Mouse (Mus musculus) hindbrain, embryonic 12.5 days (tissue): ENCODE results near the gene Asic2. TPM values are rescaled to one million over a fixed set of nuclear protein-coding genes. Genes with fewer than 3 reads are reported as not detected.
A peak's percentile ranks its signal among the peaks of the same experiment; 100 is the strongest.

ENCODE experiments used
- ATAC-seq: fragments of 200-750 bp; cut with Nextera tagmentation; 2 replicates; pipeline ENCODE4 v1.8.0; 2017; ENCODE audit warnings: moderate TSS enrichment; ENCODE audit not compliant: low FRiP score
- H3K27ac ChIP-seq: fragments of 300-500 bp; sonication (generic); 2 replicates; pipeline ENCODE4 v1.5.1; 2016; ENCODE audit warnings: mild to moderate bottlenecking
- H3K27me3 ChIP-seq: fragments of 300-500 bp; sonication (generic); 2 replicates; pipeline ENCODE4 v1.6.1; 2016; ENCODE audit warnings: mild to moderate bottlenecking
- H3K36me3 ChIP-seq: fragments of 300-500 bp; sonication (generic); 2 replicates; pipeline ENCODE4 v1.6.1; 2016; ENCODE audit warnings: mild to moderate bottlenecking
- H3K4me1 ChIP-seq: fragments of 300-500 bp; sonication (generic); 2 replicates; pipeline ENCODE4 v1.6.1; 2016
- H3K4me2 ChIP-seq: fragments of 300-500 bp; sonication (generic); replicated peaks from 2 replicates; pipeline ENCODE4 v1.6.1; 2016; ENCODE audit warnings: mild to moderate bottlenecking
- H3K4me3 ChIP-seq: fragments of 300-500 bp; sonication (generic); 2 replicates; pipeline ENCODE4 v1.5.1; 2016; ENCODE audit warnings: mild to moderate bottlenecking
- H3K9ac ChIP-seq: fragments of 300-500 bp; sonication (generic); 2 replicates; pipeline ENCODE4 v1.6.1; 2016; ENCODE audit warnings: mild to moderate bottlenecking, moderate library complexity
- H3K9me3 ChIP-seq: fragments of 300-500 bp; sonication (generic); replicated peaks from 2 replicates; pipeline ENCODE4 v1.6.1; 2016; ENCODE audit warnings: mild to moderate bottlenecking
- WGBS: fragments of 180-500 bp; shearing (Covaris S2); methylation state at CpG from one replicate; pipeline ENCODE4 v1.1.7; 2016; 5-methylcytosine and 5-hydroxymethylcytosine counted together
- polyA plus RNA-seq: library from polyadenylated mRNA; unstranded; fragments of >200 nt; fragmentation: Nextera tagmentation; extraction: Ambion mirVana; gene quantifications from 2 replicates; pipeline ENCODE4 v1.2.1, GENCODE M21; 2016

Asic2 gene
- polyA plus RNA-seq, 1 experiment from 2014 or later = 5.4 TPM

- H3K4me2 ChIP-seq = no peak overlapping the region
- no peaks in the 10 kb centered on the region for H3K27me3 ChIP-seq
- no peak overlapping the region for H3K4me3 ChIP-seq
- H3K36me3 ChIP-seq = no peaks in the 10 kb centered on the region
- 91% methylated on average over 4 of the region's 4 CpGs for WGBS
- ATAC-seq = no peak
- H3K9me3 ChIP-seq = no peaks in the 10 kb centered on the region
- H3K27ac ChIP-seq = no peak overlapping the region
- H3K9ac ChIP-seq = no peak overlapping the region
- H3K4me1 ChIP-seq = no peaks in the 10 kb centered on the region
These were observed 747.5 kb downstream of the Asic2 start for GRCm38 (mm10) chr11:81220786-81221185.

DNA sequence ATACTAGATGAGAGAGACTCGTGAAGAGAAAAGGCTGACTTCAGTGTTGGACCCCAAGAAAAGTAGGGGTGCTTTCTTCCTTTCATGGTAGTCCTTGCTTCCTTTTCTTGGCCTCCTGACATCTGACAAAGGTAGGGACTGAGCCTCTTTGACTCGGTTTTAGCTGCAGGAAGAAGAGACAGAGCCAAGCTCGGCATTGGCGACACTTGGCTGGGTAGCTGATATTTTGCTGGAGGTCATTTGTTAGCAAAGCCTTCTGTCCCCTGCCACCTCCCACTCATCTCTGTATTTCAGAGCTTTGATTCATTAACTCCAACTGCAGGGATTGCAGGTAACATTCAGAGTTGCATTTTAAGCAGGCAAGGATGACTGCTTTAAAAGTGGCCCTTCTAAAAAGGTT lies 762.8 kb downstream of the Asic2 start:
- H3K27ac ChIP-seq = no peak overlapping the region
- H3K9ac ChIP-seq = no peak overlapping the region
- WGBS = 64% methylated on average over 4 of the region's 4 CpGs
- ATAC-seq = no peak
- H3K36me3 ChIP-seq = no peaks in the 10 kb centered on the region
- H3K27me3 ChIP-seq = 0 out of 2 replicates have a peak, but pooled peaks cover 11% of the 10 kb centered on the region
- no peak overlapping the region for H3K4me3 ChIP-seq
- no peaks in the 10 kb centered on the region for H3K4me1 ChIP-seq
- no peaks in the 10 kb centered on the region for H3K9me3 ChIP-seq
- H3K4me2 ChIP-seq = no peak overlapping the region

DNA sequence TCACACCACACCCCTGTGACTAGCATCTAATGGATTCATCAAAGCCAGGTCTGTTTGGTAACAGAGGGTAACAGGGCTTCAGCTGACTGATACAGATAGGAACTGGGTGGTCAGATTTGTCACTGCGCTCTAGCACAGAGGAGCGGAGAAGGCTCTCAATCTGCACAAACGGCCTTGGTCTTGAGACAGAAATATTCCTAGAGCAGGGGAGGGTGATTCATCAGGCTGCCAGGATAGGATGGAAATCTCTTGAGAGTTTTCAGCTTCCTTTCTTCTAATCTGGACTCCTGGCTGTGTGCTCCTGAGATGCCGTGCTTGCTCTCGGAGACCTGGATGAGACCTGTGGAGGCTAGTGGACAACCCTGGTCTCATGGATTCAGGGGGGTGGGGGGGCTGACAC lies 765.7 kb downstream of the Asic2 start:
- Histone ChIP-seq H3K9ac (no peak overlapping the region; the same call in 1 of the 2 replicates), H3K4me2 (no peak overlapping the region), H3K27me3 (0 out of 2 replicates have a peak, but pooled peaks cover 11% of the 10 kb centered on the region), H3K27ac (no peak overlapping the region), H3K9me3 (no peaks in the 10 kb centered on the region), H3K4me3 (no peak overlapping the region), H3K36me3 (no peaks in the 10 kb centered on the region), H3K4me1 (no peaks in the 10 kb centered on the region)
- no peak for ATAC-seq
- 75% methylated on average over 5 of the region's 5 CpGs for WGBS

DNA sequence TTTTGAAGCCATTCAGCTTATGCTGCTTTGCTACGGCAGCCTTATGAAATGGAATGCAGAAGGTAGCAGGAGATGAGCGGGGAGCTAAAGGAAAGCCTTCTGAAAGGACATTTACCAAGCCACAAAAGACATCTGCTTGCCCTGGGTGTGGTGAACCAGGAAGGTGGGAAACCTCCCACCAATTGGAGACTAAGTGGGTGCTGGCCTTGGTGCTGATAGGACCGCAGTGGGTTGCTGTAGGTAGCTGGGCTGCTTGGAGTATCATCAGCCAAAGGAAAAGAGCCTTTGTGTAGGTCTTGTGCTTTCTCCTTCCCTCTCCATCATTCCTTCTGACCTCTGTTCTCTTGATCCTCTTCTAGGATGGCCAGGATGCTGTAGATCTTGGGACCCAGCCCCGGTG lies 774.4 kb downstream of the Asic2 start:
- Histone ChIP-seq H3K27ac (no peak overlapping the region), H3K27me3 (no peaks in the 10 kb centered on the region), H3K36me3 (no peaks in the 10 kb centered on the region), H3K4me1 (no peaks in the 10 kb centered on the region), H3K9ac (no peak overlapping the region), H3K9me3 (no peaks in the 10 kb centered on the region), H3K4me3 (no peak overlapping the region), H3K4me2 (no peak overlapping the region)
- WGBS = 50% methylated on average over 4 of the region's 4 CpGs
- ATAC-seq = no peak

DNA sequence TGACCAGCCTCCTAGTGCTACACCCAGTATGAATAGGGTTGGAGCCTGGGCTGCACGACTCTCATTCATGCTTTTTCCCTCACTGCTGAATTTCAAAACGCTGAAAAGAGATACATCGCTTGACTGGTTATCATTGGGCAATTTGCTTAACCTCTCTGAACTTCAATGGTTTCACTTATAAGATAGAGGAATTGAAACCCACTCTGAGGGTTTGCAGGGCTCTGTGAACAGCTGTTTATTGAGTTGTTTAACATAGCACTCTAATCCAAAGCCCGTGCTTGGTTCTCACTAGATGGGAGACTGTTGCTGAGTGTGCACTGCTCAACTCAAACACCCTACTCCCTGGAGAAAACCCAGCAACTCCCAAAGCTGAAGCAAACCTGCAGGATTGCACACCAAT lies 776.1 kb downstream of the Asic2 start:
- Histone ChIP-seq H3K27me3 (no peaks in the 10 kb centered on the region), H3K36me3 (no peaks in the 10 kb centered on the region), H3K4me1 (no peaks in the 10 kb centered on the region), H3K4me2 (no peak overlapping the region), H3K27ac (no peak overlapping the region), H3K9ac (no peak overlapping the region), H3K4me3 (no peak overlapping the region), H3K9me3 (no peaks in the 10 kb centered on the region)
- no peak for ATAC-seq
- 84% methylated on average over 4 of the region's 4 CpGs for WGBS

- Histone ChIP-seq H3K4me3 (no peak overlapping the region), H3K9ac (no peak overlapping the region), H3K36me3 (no peaks in the 10 kb centered on the region), H3K27ac (no peak overlapping the region), H3K4me1 (no peaks in the 10 kb centered on the region), H3K27me3 (no peaks in the 10 kb centered on the region), H3K4me2 (no peak overlapping the region), H3K9me3 (no peaks in the 10 kb centered on the region)
- 98% methylated on average over 6 of the region's 6 CpGs for WGBS
- no peak for ATAC-seq
These were observed 779.2 kb downstream of the Asic2 start for GRCm38 (mm10) chr11:81189103-81189502.

DNA sequence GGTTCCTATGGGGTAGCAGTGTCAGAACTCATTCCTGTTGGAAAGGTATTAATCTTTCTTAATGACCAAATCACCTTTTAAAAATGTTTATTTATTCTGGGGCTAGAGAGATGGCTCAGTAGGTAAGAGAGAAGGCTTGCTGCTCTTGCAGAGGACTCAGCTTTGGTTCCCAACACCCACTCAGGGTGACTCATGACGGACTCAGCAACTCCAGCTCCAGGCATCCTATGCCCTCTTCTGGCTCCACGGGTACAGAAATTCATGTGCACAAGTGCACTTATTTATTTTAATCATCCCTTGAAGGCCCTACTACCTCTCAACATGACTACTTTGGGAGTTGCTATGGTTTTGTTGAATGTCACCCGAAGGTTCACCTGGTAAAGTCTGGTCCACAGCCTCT lies 780.4 kb downstream of the Asic2 start:
- ATAC-seq = no peak
- Histone ChIP-seq H3K4me1 (no peaks in the 10 kb centered on the region), H3K27me3 (no peaks in the 10 kb centered on the region), H3K9ac (no peak overlapping the region), H3K27ac (no peak overlapping the region), H3K4me3 (no peak overlapping the region), H3K9me3 (no peaks in the 10 kb centered on the region), H3K4me2 (no peak overlapping the region), H3K36me3 (no peaks in the 10 kb centered on the region)
- 86% methylated on average over 3 of the region's 3 CpGs for WGBS

DNA sequence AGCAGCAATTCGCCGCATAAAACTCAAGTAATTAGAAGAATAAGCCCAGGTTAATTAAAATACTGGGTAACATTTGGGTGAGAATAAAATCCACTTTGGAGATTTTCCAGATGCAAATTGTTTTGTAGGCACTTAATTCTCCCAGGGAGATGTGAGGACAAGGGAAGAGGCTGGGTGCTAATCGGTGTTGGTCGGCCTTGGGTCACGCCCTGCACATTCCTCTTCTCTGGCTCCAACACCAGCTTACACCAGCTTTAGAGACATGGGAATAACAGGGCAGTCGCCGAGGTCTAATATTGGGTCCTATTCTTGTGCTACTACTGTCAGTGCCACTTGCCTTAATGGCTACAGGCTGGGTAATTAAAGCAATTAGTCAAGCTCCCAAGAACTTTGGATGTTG lies 783.5 kb downstream of the Asic2 start:
- Histone ChIP-seq H3K27ac (no peak overlapping the region), H3K9me3 (no peaks in the 10 kb centered on the region), H3K36me3 (no peaks in the 10 kb centered on the region), H3K4me1 (no peaks in the 10 kb centered on the region), H3K27me3 (no peaks in the 10 kb centered on the region), H3K9ac (no peak overlapping the region), H3K4me3 (no peak overlapping the region), H3K4me2 (no peak overlapping the region)
- WGBS = 78% methylated on average over 7 of the region's 7 CpGs
- no peak for ATAC-seq

DNA sequence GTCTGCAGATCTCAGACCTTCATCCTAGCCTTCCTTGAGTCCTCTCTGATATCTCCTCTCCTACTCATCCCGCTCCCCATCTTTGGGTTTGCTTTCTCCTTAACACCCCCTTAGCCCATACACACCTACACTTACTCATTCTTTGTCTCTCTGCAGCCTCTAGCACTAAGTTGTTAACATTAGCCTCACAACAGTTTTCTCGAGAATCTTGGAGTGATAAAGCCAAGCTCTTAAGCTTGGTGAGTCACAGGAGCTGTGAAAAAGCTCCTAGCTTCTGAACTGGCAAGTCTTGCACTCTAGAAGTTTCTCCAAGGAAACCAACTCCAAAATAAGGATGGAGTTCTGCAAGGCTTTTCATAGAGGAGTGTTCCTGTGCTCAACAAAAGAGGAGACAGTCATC lies 803.4 kb downstream of the Asic2 start:
- Histone ChIP-seq H3K4me3 (no peak overlapping the region), H3K27me3 (no peaks in the 10 kb centered on the region), H3K9me3 (peaks cover 11% of the 10 kb centered on the region), H3K36me3 (no peaks in the 10 kb centered on the region), H3K9ac (no peak overlapping the region), H3K27ac (no peak overlapping the region), H3K4me1 (no peaks in the 10 kb centered on the region), H3K4me2 (no peak overlapping the region)
- WGBS = 78% methylated on average over 2 of the region's 2 CpGs
- no peak for ATAC-seq

- Histone ChIP-seq H3K4me3 (no peak overlapping the region), H3K9ac (no peak overlapping the region), H3K4me2 (no peak overlapping the region), H3K27ac (no peak overlapping the region), H3K9me3 (peaks cover 11% of the 10 kb centered on the region), H3K27me3 (no peaks in the 10 kb centered on the region), H3K36me3 (no peaks in the 10 kb centered on the region), H3K4me1 (no peaks in the 10 kb centered on the region)
- no peak for ATAC-seq
- WGBS = 59% methylated on average over 4 of the region's 4 CpGs
These were observed 805.2 kb downstream of the Asic2 start for GRCm38 (mm10) chr11:81163056-81163455.

DNA sequence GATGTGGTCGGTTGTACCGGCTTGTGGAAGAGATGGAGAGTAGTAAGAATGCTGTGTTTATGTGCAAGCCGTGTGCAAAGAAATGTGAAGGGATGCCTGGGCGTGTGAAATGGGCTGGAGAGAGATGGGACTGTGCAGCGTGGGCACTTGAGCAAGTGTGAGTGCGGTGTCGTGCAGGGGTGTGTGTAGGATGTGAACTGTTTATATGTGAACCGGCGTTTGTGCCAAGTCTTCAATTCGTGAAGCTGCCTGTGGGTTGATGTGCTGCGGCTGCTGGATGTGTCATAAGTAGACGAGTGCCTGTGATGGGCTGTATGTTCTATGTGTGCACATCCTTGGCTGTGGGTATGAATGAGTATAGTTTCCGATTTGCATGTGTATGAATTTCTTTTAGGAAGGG lies 814.4 kb downstream of the Asic2 start:
- Histone ChIP-seq H3K4me3 (peak overlapping the region; percentile 67), H3K9ac (peak overlapping the region; percentile 74), H3K4me2 (peak overlapping the region; percentile 98), H3K9me3 (no peaks in the 10 kb centered on the region), H3K4me1 (peaks cover 20% of the 10 kb centered on the region), H3K27me3 (peaks cover 44% of the 10 kb centered on the region), H3K36me3 (no peaks in the 10 kb centered on the region), H3K27ac (no peak overlapping the region)
- 13% methylated on average over 13 of the region's 13 CpGs for WGBS
- no peak for ATAC-seq

DNA sequence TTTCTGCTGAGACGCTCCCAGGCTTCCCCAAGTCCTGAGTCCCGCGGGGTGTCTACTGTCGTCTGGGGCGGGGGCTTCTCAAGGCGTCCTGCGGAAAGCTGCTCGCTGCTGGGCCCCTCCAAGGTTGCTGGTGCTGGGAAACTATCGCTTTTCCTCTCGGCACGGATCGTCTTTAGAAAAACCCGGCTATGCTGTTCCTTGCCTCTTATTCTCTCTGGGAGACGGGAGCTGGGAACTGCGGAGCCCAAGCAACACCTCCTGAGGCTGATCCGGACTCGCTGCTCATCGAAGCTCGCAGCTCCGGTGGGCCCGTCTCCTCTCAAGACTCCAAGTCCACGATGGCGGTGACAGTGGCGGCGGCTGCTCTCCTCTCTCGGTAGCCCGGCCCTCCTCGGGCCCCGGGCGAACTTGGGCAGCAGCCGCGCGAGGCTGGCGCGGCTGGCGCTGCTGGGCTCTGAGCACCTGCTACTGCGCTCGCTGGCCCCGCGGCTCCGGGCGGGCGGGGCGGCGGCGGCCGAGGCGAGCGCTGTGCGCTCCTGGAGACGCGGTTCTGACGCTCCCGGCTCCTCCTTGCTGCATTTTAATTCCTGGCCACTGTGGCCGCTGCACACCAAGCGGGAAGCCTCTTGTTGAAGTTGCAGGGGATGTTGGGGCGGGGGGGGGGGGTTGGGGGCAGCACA lies 815.0 kb downstream of the Asic2 start:
- H3K4me2 ChIP-seq = peak overlapping the region; percentile 98
- peak overlapping the region; percentile 74 for H3K27ac ChIP-seq
- WGBS = under 1% methylated on average over 57 of the region's 57 CpGs
- H3K4me1 ChIP-seq = peaks cover 20% of the 10 kb centered on the region
- peak; percentile 76 for ATAC-seq
- peaks cover 44% of the 10 kb centered on the region for H3K27me3 ChIP-seq
- no peaks in the 10 kb centered on the region for H3K36me3 ChIP-seq
- H3K9me3 ChIP-seq = no peaks in the 10 kb centered on the region
- H3K9ac ChIP-seq = peak overlapping the region; percentile 74
- peak overlapping the region; percentile 67 for H3K4me3 ChIP-seq

DNA sequence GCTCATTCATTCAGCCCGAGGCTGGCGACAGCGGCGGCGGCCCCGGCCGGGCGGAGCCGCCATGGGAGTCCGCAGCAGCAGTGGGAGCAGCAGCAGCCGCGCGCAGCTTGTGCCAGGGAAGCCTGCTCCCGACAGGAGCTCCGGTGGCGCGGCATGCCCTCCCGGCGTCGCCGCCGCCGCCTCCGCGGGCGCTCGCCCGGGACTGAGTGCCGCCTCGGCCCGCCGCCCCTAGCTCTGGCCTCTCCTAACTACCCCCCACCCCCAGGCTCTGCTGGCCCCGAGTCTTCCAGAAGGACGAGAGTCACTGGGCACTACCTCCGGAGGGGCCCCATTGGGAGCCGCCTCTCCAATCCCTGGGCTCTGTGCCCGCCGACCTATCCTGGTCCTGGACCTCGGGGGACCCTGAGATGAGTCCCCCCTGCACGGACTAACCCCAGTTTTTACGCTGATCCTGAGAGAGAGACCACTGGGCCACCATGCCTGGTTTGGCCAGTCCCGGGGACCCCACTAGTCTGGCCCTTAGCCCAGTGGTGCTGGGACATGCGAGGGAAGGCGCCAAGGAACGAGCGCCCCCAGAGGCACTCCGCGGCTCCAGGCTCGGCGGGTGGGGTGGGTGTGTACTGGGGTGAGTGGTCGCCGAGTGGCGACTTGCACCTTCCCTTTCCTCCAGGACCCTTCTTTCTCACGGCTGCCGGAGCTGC lies 815.6 kb downstream of the Asic2 start:
- Histone ChIP-seq H3K4me2 (peak overlapping the region; percentile 98), H3K27ac (peak overlapping the region; percentile 74), H3K9me3 (no peaks in the 10 kb centered on the region), H3K36me3 (no peaks in the 10 kb centered on the region), H3K9ac (peak overlapping the region; percentile 74), H3K4me3 (peak overlapping the region; percentile 67), H3K4me1 (peaks cover 20% of the 10 kb centered on the region), H3K27me3 (peaks cover 44% of the 10 kb centered on the region)
- under 1% methylated on average over 55 of the region's 55 CpGs for whole genome bisulfite sequencing
- ATAC-seq = peak; percentile 87
